Mouse (Mus musculus) brain, embryonic 14.5 days (tissue): ENCODE measurements around the gene Arrdc5. TPM values are rescaled to one million over a fixed set of nuclear protein-coding genes. Genes with fewer than 3 reads are reported as not detected.

Source experiments
- DNase-seq: peaks from one replicate; pipeline ENCODE4 v3.0.0-alpha.2; 2011; ENCODE audit warnings: low read depth
- CTCF ChIP-seq: fragments of 200-500 bp; IDR thresholded peaks from 2 replicates; pipeline ENCODE4 v1.5.1; 2012; ENCODE audit warnings: inconsistent platforms, mild to moderate bottlenecking, moderate library complexity, borderline replicate concordance; ENCODE audit not compliant: insufficient read depth, insufficient read length; ENCODE audit errors: extremely low read depth
- POLR2A ChIP-seq: fragments of 200-500 bp; IDR thresholded peaks from 2 replicates; pipeline ENCODE4 v1.6.1; 2012; ENCODE audit warnings: mild to moderate bottlenecking, inconsistent platforms, borderline replicate concordance; ENCODE audit not compliant: poor library complexity, insufficient read depth, insufficient read length, severe bottlenecking; ENCODE audit errors: extremely low read depth
- polyA plus RNA-seq: library from polyadenylated mRNA; depleted of rRNA; stranded (reverse); fragments of >200 nt; gene quantifications from 2 replicates; pipeline ENCODE4 v1.2.3, GENCODE M21; 2012

Arrdc5 gene
- polyA plus RNA-seq, 1 experiment, result not detected

GRCm38 (mm10) chr17:56329267-56329666 is 29.2 kb upstream of the Arrdc5 start:
- DNase-seq, result no peak

GRCm38 (mm10) chr17:56326153-56327147 is 26.4 kb upstream of the Arrdc5 start:
- peak; percentile 36 for DNase-seq
- TF ChIP-seq POLR2A (no peak), CTCF (no peak)

More at GRCm38 (mm10) chr17:56329267-56329666, 29.2 kb upstream of the Arrdc5 start:
- TF ChIP-seq CTCF, result no peak
- no peak for TF ChIP-seq POLR2A

GRCm38 (mm10) chr17:56325450-56326152 is 25.5 kb upstream of the Arrdc5 start, which contains the start of gene Kdm4b:
Gene Kdm4b (plus strand): TSS chr17:56326062.
- TF ChIP-seq CTCF (no peak), POLR2A (peak; percentile 91)

GRCm38 (mm10) chr17:56324419-56324818 is 24.3 kb upstream of the Arrdc5 start:
- no peak for TF ChIP-seq CTCF
- no peak for TF ChIP-seq POLR2A
- DNase-seq, result no peak

More at GRCm38 (mm10) chr17:56325450-56326152, 25.5 kb upstream of the Arrdc5 start, which contains the start of gene Kdm4b:
- peak; percentile 100 for DNase-seq

GRCm38 (mm10) chr17:56309191-56309945 is 9.3 kb upstream of the Arrdc5 start:
- TF ChIP-seq POLR2A, result no peak
- no peak for DNase-seq

GRCm38 (mm10) chr17:56308088-56308487 is 8.0 kb upstream of the Arrdc5 start:
- TF ChIP-seq CTCF (no peak), POLR2A (no peak)
- DNase-seq, result no peak

- DNase-seq, result peak; percentile 8
- TF ChIP-seq POLR2A, result no peak
- TF ChIP-seq CTCF, result peak; percentile 45; the same call in 1 of the 2 replicates
These were observed 5.7 kb upstream of the Arrdc5 start for GRCm38 (mm10) chr17:56305826-56306225.

GRCm38 (mm10) chr17:56305156-56305555 is 5.1 kb upstream of the Arrdc5 start:
- TF ChIP-seq CTCF (no peak), POLR2A (no peak)
- peak; percentile 14 for DNase-seq

GRCm38 (mm10) chr17:56304718-56305117 is 4.6 kb upstream of the Arrdc5 start:
- TF ChIP-seq CTCF (no peak), POLR2A (no peak)
- no peak for DNase-seq

GRCm38 (mm10) chr17:56303847-56304586 is 3.9 kb upstream of the Arrdc5 start:
- peak; percentile 98 for DNase-seq

GRCm38 (mm10) chr17:56303160-56303846 is 3.2 kb upstream of the Arrdc5 start, which contains the start of gene Uhrf1:
Gene Uhrf1 (plus strand): TSS chr17:56303321.
- peak; percentile 92 for DNase-seq
- TF ChIP-seq CTCF (no peak), POLR2A (no peak)

More at GRCm38 (mm10) chr17:56303847-56304586, 3.9 kb upstream of the Arrdc5 start:
- TF ChIP-seq CTCF (no peak), POLR2A (no peak)
